Mouse (Mus musculus): ENCODE data around the gene Slc45a3. TPM values are rescaled to one million over a fixed set of nuclear protein-coding genes. Genes with fewer than 3 reads are reported as not detected.
A peak's percentile ranks its signal among the peaks of the same experiment; 100 is the strongest.

The Slc45a3 gene
- polyA plus RNA-seq, 1 experiment: 0.74 TPM

- Histone ChIP-seq H3K79me2 (ENCODE audit: control insufficient read depth, insufficient read depth) (peaks cover 48% of the 10 kb centered on the region), H3K36me3 (ENCODE audit: control insufficient read depth, insufficient read depth) (no peaks in the 10 kb centered on the region), H3K4me3 (peak overlapping the region; percentile 48), H3ac (ENCODE audit: control insufficient read depth, insufficient read length) (peak overlapping the region; percentile 94), H3K4me2 (ENCODE audit: low read depth) (peak overlapping the region; percentile 87), H3K27me3 (ENCODE audit: control insufficient read depth, insufficient read depth, insufficient read length) (no peaks in the 10 kb centered on the region)
- TF ChIP-seq USF1 (IDR thresholded peaks at IDR 0.05; ENCODE audit: low read depth) (no peak), POLR2A (IDR thresholded peaks at IDR 0.05; ENCODE audit: insufficient read length, low read depth) (peak; percentile 87), REST (IDR thresholded peaks at IDR 0.05; ENCODE audit: insufficient read depth, insufficient read length) (no peak), POLR2AphosphoS2 (IDR thresholded peaks at IDR 0.05; ENCODE audit: insufficient read length, low read depth) (peak; percentile 93), SRF (IDR thresholded peaks at IDR 0.05; ENCODE audit: control insufficient read depth, insufficient read length, low read depth) (no peak), E2F4 (IDR thresholded peaks at IDR 0.05; ENCODE audit: insufficient read depth) (no peak), TCF3 (IDR thresholded peaks at IDR 0.05; ENCODE audit: insufficient read length, low read depth) (no peak), MAX (IDR thresholded peaks at IDR 0.05; ENCODE audit: low read depth) (no peak), TCF12 (IDR thresholded peaks at IDR 0.05; ENCODE audit: insufficient read depth, poor library complexity, severe bottlenecking) (no peak), CEBPB (IDR thresholded peaks at IDR 0.05; ENCODE audit: insufficient read depth, poor library complexity, severe bottlenecking) (no peak), MYOD1 (IDR thresholded peaks at IDR 0.05; ENCODE audit: control insufficient read depth in 1 of 3, insufficient read length in 2 of 3, low read depth in 2 of 3) (no peak), MYOG (IDR thresholded peaks at IDR 0.05; ENCODE audit: control insufficient read depth in 1 of 3, insufficient read depth in 1 of 3, insufficient read length in 2 of 3, low read depth in 2 of 3) (no peak)
Observed at GRCm38 (mm10) chr1:132007828-132008827, 45.4 kb downstream of the Slc45a3 start.

GRCm38 (mm10) chr1:132008881-132009644, 46.3 kb downstream of the Slc45a3 start:
- Histone ChIP-seq H3K4me3 (peak overlapping the region; percentile 48), H3ac (ENCODE audit: control insufficient read depth, insufficient read length) (peak overlapping the region; percentile 94), H3K36me3 (ENCODE audit: control insufficient read depth, insufficient read depth) (no peaks in the 10 kb centered on the region), H3K79me2 (ENCODE audit: control insufficient read depth, insufficient read depth) (peaks cover 57% of the 10 kb centered on the region), H3K4me2 (ENCODE audit: low read depth) (peak overlapping the region; percentile 87), H3K27me3 (ENCODE audit: control insufficient read depth, insufficient read depth, insufficient read length) (no peaks in the 10 kb centered on the region)
- TF ChIP-seq USF1 (IDR thresholded peaks at IDR 0.05; ENCODE audit: low read depth) (no peak), SRF (IDR thresholded peaks at IDR 0.05; ENCODE audit: control insufficient read depth, insufficient read length, low read depth) (no peak), CEBPB (IDR thresholded peaks at IDR 0.05; ENCODE audit: insufficient read depth, poor library complexity, severe bottlenecking) (no peak), MYOD1 (IDR thresholded peaks at IDR 0.05; ENCODE audit: control insufficient read depth in 1 of 3, insufficient read length in 2 of 3, low read depth in 2 of 3) (no peak), REST (IDR thresholded peaks at IDR 0.05; ENCODE audit: insufficient read depth, insufficient read length) (no peak), POLR2AphosphoS2 (IDR thresholded peaks at IDR 0.05; ENCODE audit: insufficient read length, low read depth) (no peak), POLR2A (IDR thresholded peaks at IDR 0.05; ENCODE audit: insufficient read length, low read depth) (no peak), MAX (IDR thresholded peaks at IDR 0.05; ENCODE audit: low read depth) (no peak), TCF12 (IDR thresholded peaks at IDR 0.05; ENCODE audit: insufficient read depth, poor library complexity, severe bottlenecking) (no peak), TCF3 (IDR thresholded peaks at IDR 0.05; ENCODE audit: insufficient read length, low read depth) (no peak), MYOG (IDR thresholded peaks at IDR 0.05; ENCODE audit: control insufficient read depth in 1 of 3, insufficient read depth in 1 of 3, insufficient read length in 2 of 3, low read depth in 2 of 3) (no peak), E2F4 (IDR thresholded peaks at IDR 0.05; ENCODE audit: insufficient read depth) (no peak)

GRCm38 (mm10) chr1:132010632-132011501, 48.1 kb downstream of the Slc45a3 start:
- H3K4me2 ChIP-seq (ENCODE audit: low read depth): peak overlapping the region; percentile 43
- H3K4me3 ChIP-seq: no peak overlapping the region
- peaks cover 75% of the 10 kb centered on the region for H3K79me2 ChIP-seq (ENCODE audit: control insufficient read depth, insufficient read depth)
- H3ac ChIP-seq (ENCODE audit: control insufficient read depth, insufficient read length): no peak overlapping the region
- TF ChIP-seq POLR2A (IDR thresholded peaks at IDR 0.05; ENCODE audit: insufficient read length, low read depth): no peak
- 0 out of 2 replicates have a peak, but pooled peaks have one; percentile 53 for TF ChIP-seq CEBPB (IDR thresholded peaks at IDR 0.05; ENCODE audit: insufficient read depth, poor library complexity, severe bottlenecking)
- no peaks in the 10 kb centered on the region for H3K27me3 ChIP-seq (ENCODE audit: control insufficient read depth, insufficient read depth, insufficient read length)
- H3K36me3 ChIP-seq (ENCODE audit: control insufficient read depth, insufficient read depth): no peaks in the 10 kb centered on the region

- TF ChIP-seq TCF12 (IDR thresholded peaks at IDR 0.05; ENCODE audit: insufficient read depth, poor library complexity, severe bottlenecking) (no peak), MAX (IDR thresholded peaks at IDR 0.05; ENCODE audit: low read depth) (no peak), E2F4 (IDR thresholded peaks at IDR 0.05; ENCODE audit: insufficient read depth) (no peak), USF1 (IDR thresholded peaks at IDR 0.05; ENCODE audit: low read depth) (no peak), TCF3 (IDR thresholded peaks at IDR 0.05; ENCODE audit: insufficient read length, low read depth) (no peak), POLR2AphosphoS2 (IDR thresholded peaks at IDR 0.05; ENCODE audit: insufficient read length, low read depth) (no peak), POLR2A (IDR thresholded peaks at IDR 0.05; ENCODE audit: insufficient read length, low read depth) (no peak), MYOG (IDR thresholded peaks at IDR 0.05; ENCODE audit: control insufficient read depth in 1 of 3, insufficient read depth in 1 of 3, insufficient read length in 2 of 3, low read depth in 2 of 3) (no peak), SRF (IDR thresholded peaks at IDR 0.05; ENCODE audit: control insufficient read depth, insufficient read length, low read depth) (no peak), REST (IDR thresholded peaks at IDR 0.05; ENCODE audit: insufficient read depth, insufficient read length) (no peak), CEBPB (IDR thresholded peaks at IDR 0.05; ENCODE audit: insufficient read depth, poor library complexity, severe bottlenecking) (no peak), MYOD1 (IDR thresholded peaks at IDR 0.05; ENCODE audit: control insufficient read depth in 1 of 3, insufficient read length in 2 of 3, low read depth in 2 of 3) (no peak)
- H3K27me3 ChIP-seq (ENCODE audit: control insufficient read depth, insufficient read depth, insufficient read length): no peaks in the 10 kb centered on the region
- H3K36me3 ChIP-seq (ENCODE audit: control insufficient read depth, insufficient read depth): no peaks in the 10 kb centered on the region
- no peak overlapping the region for H3ac ChIP-seq (ENCODE audit: control insufficient read depth, insufficient read length)
- no peak overlapping the region for H3K4me3 ChIP-seq
- H3K79me2 ChIP-seq (ENCODE audit: control insufficient read depth, insufficient read depth): peaks cover 77% of the 10 kb centered on the region
- no peak overlapping the region for H3K4me2 ChIP-seq (ENCODE audit: low read depth)
Observed at GRCm38 (mm10) chr1:132011785-132012184, 49.0 kb downstream of the Slc45a3 start.
